Mouse (Mus musculus): ENCODE results near the gene Ski.
"Not testable (repeated sequence)": the region's sequence is repeated elsewhere in the genome, so short reads cannot be mapped to it uniquely, and the experiment has no call there.

Gene Ski

DNA sequence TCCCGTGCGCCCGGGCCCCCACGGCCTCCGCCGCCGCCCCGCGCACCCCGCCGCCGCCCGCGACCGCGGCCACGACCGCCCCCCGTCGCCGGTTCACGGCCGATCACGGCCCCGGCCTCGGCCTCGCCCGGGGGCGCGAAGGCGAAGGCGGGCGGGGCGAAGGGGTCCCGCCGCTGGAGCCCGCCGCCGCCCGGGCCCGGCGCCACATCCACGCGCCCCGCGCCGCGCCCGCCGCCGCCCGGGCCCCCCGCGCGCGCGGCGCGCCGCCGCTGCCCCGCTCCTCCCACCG is at the start of gene Ski:
TSS of gene Ski (minus strand) at position 41 of the 289 bp plus-strand sequence.
- no peak for DNase-seq (ENCODE audit: low read depth in 1 of 2, low spot score in 2 of 2)

DNA sequence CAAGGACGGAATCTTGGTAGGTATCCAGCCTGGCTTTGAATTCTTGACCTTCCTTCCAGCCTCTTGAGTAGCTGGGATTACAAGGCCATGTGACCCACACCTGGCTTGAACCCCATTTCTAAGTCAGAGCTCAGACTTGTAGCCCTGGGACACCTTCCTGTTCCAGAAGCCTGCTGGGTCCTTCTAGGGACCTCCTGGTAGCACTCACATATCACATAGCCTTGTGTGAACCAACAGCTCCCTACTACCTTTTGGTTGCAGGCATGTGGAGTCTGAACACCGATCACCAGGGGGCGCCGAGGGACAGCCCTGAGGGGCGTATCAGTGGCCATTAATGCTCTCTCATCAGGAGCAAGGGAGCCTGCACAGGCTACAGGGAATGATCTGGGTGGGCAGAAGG is 46.0 kb upstream of the Ski start:
- no peak for DNase-seq (ENCODE audit: low read depth in 1 of 2, low spot score in 2 of 2)

DNA sequence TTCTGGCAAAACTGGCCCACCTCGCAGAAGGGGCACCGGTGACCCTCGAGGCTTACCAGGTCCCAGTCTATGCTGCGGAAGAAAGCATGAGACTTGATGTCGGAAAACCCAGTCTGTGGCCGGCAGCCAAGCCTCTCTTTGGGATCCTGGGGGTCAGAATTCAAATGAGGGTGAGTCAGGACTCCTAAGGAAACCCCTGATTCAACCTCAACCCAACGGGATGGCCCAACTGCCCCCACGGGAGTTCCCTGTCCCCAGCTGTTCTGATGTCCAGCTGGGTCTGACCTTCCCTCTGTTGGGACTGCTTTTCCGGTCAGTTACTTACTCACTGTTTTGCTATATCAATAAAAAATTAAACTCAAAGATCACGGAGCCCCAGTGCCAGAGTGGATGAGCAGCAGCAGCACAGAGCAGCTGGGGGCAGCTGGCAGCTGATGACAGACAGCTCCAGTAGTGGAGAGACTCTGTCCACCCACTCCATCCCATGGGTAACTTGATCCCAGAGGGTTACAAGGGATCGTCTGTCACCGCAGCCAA is 45.3 kb upstream of the Ski start:
- DNase-seq (ENCODE audit: low read depth in 1 of 2, low spot score in 2 of 2) = no peak

DNA sequence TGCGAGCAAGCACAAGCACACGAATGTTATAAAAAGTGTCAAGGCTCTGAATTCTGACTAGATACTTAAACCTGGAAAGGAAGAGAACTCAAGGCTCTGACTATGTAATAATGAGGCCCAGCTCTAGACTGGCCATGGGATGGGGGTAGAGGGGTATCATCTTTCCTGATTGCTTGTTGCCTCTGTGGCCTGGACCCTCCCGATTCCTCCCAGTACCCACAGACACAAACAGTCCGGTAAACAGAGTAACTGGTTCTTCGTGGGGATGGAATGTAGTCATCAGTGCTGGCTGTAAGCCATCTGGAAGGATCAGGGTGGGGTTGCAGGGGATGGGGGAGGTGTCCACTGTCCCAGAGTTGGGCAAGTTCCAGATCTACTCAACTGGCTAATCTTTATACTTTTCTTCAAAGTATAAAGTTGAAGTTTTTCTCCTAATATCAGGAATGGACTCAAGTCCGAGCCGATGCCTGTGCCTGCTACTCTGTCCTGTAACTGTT is 44.7 kb upstream of the Ski start:
- no peak for DNase-seq (ENCODE audit: low read depth in 1 of 2, low spot score in 2 of 2)

DNA sequence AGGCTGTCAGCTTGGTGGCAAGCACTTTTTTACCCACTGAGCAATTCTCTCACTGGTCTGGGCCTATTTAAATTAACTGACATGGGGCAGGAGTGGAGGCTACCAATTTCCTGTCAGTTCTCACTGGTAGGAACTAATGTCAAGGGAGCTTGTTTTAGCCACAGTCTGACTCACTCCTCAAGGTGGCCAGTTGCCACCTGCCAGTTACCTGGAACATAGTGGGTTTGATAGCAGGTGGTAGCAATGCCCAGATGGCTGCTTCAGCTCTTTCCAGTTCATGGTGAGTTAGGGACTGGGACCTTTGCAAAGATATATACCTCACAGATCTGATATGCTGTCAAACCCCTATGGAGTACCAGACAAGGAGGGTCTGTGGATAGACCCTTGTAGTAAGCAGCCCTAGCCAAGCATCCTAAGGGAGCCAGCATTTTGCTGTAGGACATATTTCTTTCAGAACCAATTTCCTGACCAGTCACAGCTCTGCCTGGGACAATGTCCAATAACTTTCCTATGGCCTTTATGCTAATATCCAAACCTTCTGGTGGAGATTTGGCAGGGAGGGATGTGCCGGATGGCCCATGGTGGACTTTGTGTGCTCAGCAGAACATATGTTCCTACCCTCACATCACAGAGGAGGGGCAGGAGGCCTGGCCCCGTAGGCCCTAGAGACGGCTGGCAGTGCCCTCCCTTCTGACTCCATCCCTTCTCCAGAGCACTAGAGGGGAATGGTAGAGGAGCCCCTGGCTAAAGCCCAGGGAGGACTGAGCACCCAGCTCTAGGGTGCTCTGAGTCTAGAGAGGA is 42.3 kb upstream of the Ski start:
- no peak for DNase-seq (ENCODE audit: low read depth in 1 of 2, low spot score in 2 of 2)

DNA sequence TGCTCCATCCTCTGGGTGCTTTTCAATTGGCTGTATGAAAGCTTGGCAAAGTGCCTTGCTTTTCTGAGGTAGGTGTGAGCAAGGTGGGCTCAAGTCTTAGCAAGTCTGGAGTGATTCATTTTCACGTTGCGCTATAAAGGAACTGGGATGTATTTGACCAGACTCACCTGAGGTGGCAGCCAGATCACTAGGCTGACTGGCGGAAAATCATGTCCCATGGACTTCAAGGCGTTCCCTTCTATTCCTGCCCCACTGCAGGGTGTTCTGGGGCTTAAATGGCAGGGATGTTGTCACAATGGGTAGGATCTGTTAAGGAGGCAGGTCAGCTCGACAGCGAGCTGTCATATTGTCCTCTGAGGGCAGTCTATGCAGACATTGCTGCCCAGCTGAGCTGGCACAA is 29.9 kb upstream of the Ski start:
- DNase-seq (ENCODE audit: low read depth in 1 of 2, low spot score in 2 of 2) = no peak

DNA sequence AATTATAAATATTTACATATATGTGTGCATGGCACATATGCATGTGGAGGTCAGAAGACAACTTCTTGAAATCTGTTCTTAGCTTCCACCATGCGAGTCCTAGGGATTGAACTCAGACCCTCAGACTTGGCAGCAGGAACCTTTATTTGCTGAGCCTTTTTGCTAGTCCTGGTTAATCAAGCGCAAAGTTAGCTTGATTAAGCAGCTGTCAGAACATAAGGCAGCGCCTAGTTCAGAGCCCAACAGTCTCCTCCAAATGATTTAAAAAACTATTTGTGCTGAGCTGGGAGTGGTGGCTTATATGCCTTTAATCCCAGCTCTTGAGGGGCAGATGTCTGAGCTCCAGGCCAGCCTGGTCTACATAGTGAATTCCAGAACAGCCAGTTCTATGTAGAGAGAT is 28.8 kb upstream of the Ski start:
- no peak for DNase-seq (ENCODE audit: low read depth in 1 of 2, low spot score in 2 of 2)

DNA sequence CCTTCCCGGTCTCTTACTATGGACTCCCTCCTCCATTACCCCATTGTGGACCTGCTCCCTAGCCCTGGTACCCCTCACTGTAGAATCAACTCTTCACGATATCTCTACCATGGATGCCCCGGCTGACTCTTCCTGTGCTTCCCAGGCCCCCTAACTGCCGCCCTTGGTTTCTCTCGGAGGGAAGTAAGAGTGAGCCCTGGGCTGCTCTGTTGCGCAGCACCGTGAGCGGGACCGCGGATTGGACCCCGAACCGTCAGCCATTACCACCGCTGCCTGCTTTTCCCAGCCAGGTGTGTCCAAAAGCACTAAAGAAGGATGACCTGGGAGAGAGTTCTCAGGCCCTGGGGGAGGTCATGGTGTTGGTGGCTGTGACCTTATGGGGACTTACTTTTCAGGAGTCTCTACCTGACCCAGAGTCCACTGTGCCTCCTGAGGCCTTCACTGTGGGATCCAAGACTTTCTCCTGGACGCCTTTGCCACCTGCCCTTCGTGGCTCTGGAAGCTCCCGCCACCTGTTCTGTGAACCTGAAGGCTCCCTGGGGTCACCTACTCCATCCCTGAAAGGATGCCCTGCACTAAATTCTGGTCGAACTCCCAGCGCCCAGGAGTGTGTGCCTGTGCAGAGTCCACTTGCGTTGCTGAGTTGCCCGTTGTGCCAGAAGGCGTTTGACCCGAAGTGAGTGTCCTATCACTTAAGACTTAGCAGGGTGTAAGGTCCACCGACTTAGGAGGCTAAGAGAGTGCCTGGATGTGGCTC is 28.1 kb upstream of the Ski start:
- peak in 1 of 2 experiments; percentile 9 for DNase-seq (ENCODE audit: low read depth in 1 of 2, low spot score in 2 of 2)

DNA sequence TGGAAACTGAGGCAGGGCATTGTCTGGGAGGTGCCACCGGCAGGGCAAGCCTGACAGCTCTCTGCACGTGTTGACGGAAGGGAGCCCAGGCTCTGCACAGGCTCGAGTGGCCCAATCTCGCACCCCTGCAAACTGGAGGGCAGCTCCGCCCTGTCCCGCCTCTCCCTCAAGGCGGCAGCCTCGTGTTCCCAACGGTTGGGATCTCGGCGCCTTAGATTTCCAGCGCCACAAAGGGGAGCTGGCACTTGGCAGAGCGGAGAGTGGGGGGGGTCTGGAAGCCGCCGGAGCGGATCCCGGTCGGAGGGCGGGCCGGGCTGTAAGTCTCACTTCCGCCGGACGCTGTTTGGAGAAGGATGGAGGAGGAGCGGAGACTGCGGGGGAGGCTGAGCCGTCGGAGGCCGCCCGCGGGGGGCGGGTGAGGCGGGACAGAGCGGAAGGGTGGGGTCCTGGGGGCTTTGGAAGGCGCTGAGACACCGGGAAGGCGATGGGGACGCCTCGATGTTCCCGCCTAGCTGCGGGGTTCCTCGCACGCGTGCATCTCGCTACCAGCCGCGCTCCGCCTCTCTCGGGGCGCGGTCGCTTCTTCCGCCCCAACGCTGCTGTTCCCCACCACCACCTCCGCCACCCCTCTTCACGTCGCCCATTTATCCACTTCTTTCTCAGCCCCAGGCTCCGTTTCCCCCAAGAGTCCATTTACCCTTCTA is 27.4 kb upstream of the Ski start, which contains the start of gene Faap20:
TSS of gene Faap20 (plus strand) at position 155 of the 704 bp plus-strand sequence.
- DNase-seq (ENCODE audit: low read depth in 1 of 2, low spot score in 2 of 2) = peak; percentile 53 to 63

DNA sequence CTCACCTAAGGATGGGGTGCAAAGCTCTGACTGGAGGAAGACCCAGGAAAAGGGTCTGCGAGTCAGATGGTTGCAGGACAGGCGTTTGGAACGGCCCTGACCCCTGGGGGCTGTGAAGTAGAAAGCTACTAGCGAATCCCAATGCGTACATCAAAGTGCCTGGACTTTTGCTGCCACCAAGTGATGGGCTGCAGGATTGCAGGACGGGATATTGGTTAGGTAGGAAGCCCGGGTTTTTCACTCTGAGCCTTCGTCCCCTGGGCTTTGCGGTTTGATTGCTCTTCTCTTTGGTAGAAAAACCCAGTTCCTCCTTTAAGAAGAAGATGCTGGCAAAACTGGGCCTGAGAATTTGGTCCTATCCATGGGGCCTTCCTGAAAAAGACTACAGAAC is 26.9 kb upstream of the Ski start:
- DNase-seq (ENCODE audit: low read depth in 1 of 2, low spot score in 2 of 2) = peak; percentile 77 to 85

DNA sequence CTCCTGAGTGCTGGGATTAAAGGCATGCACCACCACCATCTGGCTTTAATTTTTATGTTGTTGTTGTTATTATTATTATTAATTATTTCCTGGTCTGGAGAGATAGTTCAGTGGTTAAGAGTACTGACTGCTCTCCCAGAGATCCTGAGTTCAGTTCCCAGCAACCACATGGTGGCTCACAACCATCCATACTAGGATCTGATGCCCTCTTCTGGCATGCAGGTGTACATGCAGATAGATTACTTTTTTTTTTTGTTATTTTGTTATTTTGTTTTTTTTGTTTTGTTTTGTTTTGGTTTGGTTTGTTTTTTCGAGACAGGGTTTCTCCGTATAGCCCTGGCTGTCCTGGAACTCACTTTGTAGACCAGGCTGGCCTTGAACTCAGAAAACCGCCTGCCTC is 25.7 kb upstream of the Ski start:
- DNase-seq (ENCODE audit: low read depth in 1 of 2, low spot score in 2 of 2) = not testable (repeated sequence)

DNA sequence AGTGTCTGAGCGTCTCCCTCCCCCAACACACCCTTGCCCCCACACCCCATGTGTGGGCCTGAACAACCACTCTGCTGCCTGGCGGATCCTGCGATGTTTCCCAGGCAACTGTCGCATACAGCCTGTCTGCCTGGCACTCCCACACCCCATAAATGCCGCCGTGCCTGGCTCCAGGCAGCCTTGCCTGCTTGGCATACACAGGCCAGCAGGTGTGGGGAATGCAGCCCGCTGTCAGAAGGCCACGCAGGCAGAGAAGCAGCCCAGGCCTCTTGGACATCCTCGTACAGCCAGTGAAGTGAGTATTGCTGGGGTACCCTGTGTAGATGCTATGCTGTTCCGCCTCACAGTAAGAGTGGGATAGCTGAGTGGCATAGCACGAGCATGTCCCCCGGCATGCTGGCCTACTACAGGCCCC is 24.3 kb upstream of the Ski start:
- DNase-seq (ENCODE audit: low read depth in 1 of 2, low spot score in 2 of 2) = no peak

DNA sequence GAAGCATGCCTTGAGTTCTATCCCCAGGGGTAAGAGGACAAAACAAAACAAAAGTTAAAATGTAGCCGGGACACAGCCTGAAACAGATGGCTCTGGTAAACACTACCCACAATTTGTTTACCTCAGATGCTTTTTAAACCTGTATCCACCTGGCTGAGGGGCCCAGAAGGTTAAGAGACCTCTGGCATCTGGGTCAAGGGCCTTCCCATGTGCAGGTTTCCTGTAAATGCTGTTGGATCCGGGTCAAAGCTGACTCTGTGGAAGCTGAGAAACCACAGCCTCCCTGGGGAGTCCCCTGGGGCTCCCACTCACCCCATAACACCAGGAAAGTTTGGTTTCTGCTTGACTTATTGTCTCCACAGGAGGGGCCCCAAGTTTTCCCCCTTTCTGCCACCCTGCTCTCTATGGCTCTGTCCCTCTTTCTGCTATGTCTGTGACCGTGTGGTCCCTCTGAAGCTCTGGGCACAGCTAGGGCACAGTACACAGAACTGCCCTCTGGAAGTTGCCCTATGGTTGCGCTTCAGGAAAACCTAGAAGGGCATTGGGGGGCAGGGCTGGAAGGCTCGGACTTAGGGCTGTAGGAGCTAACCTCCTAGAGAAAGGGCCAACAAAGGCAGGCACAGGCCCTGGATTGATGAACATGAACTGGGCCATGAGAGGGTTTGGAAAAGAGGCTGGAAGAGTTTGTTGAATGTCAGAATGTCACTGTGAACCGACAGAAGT is 23.5 kb upstream of the Ski start:
- DNase-seq (ENCODE audit: low read depth in 1 of 2, low spot score in 2 of 2) = no peak

DNA sequence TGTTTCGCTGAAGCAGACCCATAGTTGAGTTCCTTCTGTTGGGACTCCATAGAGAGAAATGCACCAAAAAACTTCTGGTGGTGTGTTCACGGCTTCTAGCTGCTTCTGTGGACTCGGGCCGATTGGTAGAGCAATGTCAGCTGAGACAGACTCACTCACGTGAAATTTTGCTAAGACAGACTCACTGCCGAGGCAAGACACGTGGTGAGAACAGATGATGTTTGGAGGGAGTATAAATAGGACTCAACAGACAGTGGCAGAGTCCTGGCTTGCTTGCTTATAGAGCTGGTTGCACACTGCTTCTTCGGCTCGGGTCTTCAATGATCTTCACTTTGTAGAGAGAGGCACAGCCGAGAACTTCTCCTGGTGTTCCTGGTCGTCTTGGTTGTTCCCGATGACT is 20.8 kb upstream of the Ski start:
- DNase-seq (ENCODE audit: low read depth in 1 of 2, low spot score in 2 of 2) = no peak

DNA sequence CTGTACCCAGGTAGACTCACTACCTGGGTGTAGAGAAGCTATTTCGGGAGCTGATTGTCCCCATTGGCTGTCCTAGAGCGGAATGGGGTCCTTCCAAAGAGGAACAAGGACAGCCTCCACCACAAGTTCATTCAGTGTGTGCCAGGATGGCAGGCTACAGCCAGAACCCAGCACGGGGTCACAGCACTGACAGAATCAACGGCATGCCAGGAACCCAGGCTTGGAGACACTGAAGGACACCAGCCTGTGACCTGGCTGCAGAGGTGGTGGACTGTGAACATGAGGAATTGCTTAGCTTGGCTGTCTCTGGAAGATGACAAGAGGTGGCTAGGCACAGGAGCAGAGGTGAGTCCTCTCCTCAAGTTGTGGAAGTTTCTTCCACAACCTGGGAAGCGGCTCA is 19.9 kb upstream of the Ski start:
- no peak for DNase-seq (ENCODE audit: low read depth in 1 of 2, low spot score in 2 of 2)

DNA sequence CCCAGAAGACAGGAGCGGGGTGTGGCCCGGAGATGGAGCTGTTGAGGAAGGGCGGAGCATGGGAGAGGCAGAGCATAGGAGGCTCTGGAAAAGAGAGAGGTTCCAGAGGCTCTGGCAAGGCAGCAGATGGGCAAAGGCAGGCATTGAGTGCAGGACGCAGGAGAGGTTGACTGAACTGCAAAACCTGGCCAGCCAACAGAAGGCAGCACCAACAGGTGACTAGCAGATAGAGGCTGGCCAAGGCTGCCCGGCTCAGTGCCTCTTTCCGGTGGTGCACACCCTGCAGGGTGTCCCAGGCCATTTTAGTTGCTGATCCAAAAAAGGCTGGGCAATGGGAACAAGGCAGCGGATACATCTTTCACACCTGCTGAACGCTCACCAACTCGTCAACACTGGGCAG is 19.4 kb upstream of the Ski start:
- DNase-seq (ENCODE audit: low read depth in 1 of 2, low spot score in 2 of 2) = no peak

DNA sequence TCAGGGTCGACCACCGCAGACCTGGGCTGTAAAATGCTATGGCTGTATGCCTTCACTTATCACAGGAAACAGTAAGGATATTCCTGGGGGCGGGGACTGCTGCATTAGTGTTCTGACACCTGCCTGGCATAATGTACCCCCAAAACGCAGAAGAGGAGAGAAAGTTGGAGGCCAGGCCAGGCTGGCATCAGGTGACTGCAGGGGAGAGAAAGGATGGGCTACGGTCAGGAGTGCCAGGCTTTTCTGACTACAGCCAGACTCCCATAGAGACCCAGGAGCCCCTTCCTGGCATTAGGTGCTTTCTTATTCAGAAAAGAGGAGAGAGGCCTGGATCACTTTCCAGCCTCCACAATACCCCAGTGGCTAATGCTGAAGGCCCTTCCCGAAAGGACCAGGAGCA is 17.1 kb upstream of the Ski start:
- DNase-seq (ENCODE audit: low read depth in 1 of 2, low spot score in 2 of 2) = no peak

DNA sequence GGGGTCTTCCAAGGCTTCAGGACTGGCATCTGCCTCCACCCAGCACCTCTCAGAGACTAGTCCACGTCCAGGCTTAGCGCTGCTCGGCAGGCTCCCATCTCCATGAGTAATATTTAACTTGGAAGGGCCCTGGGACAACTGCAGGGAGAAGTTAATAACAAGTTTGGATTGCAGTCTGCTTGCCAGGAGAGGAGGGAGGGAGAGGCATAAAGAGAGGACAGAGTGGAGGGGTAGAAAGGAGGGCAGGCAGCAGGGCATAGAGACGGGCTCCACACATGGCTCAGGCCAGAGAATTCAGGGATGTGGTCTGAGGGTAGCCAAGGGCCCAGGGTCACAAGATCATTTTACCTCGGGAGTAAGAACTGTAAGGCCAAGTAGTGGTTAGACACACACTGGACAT is 15.9 kb upstream of the Ski start:
- no peak for DNase-seq (ENCODE audit: low read depth in 1 of 2, low spot score in 2 of 2)

DNA sequence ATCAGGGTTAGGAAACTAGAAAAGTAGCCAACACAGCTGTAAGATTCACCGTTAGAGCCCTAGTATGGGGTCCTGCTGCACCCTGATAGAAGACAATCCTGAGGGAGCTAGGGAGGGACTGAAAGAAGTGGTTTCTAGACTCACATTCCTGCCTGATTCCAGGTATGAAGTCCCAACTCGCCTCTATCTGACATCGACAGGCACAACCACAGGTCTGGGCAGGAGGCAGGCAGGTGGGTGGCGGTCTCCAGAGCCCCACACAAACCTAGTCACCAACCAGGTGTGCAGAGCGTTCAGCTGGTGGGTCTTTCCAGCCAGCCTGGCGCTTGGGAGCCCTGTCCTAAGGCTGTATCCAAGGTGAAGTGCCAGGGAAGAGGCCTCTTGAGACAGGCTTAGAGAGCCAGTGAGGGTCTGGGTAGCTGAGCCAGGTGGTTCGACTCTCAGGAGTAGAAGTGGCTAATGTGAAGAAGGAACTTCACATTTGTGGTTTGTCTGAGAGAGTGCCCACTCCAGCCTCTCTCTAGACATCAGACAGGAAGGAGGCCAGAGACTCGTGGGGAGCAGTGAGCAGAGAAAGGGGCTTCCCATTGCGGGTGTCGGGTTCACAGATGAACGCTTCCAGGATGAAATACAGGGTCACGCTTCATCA is 14.5 kb upstream of the Ski start:
- no peak for DNase-seq (ENCODE audit: low read depth in 1 of 2, low spot score in 2 of 2)

DNA sequence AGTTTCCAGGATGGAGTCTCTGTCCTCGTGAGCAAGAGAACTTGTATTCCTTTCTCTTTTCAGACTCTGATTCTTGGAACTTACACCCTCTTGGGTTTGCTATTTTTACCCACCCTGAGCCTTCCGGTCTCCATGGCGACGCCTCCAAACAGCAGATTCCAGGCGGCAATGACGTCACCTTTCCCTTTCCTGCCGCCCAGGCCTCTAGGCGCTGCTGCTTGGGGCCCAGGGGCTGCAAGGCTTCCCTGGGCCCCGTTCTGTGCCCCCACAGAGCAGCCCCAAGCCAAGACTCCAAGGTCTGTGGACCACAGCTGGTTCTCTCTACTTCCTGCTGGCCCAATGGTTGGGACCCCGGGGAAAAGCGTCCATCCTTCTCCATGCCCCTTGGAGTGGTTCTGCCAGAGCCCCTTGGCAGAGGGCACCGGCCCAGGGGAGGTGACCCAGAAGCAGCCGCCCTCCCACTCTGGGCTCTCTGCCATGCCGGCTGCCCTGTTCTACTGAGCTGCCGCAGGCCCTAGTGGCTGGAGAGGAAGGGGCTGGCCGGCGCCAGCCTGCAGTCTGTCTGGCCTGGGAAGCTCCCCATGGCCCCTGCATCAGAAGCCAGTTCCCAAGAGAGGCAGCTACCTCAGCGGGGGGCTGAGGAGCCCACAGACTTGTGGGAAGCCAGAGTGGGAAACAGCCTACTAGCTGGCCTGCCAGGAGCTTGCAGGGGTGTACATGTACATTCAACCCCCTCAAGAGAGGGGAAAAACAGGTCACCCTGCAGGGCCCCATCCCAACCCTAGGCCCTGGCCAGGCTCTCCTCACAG is 13.1 kb upstream of the Ski start:
- DNase-seq (ENCODE audit: low read depth in 1 of 2, low spot score in 2 of 2) = peak; percentile 16 to 17
